Mouse (Mus musculus): ENCODE data around the gene Plac9b. TPM values are rescaled to one million over a fixed set of nuclear protein-coding genes. Genes with fewer than 3 reads are reported as not detected.
A peak's percentile ranks its signal among the peaks of the same experiment; 100 is the strongest.
"Not testable (repeated sequence)": the region's sequence is repeated elsewhere in the genome, so short reads cannot be mapped to it uniquely, and the experiment has no call there.

The Plac9b gene
- 8.6 and 11.2 TPM in 2 replicates for polyA plus RNA-seq (2015; fragmentation: Nextera tagmentation; extraction: Ambion mirVana)

DNA sequence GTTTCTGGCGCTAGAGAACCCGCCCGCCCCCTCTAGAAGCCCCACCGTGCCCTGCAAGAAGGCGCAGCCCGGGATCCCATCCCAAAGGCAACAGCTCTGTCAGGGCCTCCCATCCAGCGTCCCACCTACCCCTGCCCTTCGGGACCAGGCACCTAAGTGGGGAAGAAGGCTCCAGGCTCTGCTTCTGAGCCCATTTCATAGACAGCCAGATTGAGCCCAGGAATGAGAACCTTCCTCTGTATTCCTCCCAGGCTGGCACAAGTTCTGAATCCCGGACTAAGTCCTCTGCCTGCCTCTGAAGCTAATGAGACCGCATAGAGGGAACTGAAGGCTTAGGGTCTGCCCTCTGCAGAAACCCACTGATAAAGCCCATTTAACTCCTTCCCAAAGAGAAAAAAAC, at the start of gene Plac9b:
Gene Plac9b (minus strand): TSS at position 101 of the 400 bp plus-strand sequence.
- H3K4me3 ChIP-seq (ENCODE audit: low read depth, low read length); H3K9ac ChIP-seq (replicated peaks); H3K27me3 ChIP-seq (ENCODE audit: insufficient read depth, low read length); H3K4me1 ChIP-seq (ENCODE audit: insufficient read depth); DNase-seq; H3K27ac ChIP-seq (ENCODE audit: low read depth); H3K36me3 ChIP-seq (replicated peaks; ENCODE audit: insufficient read depth, low read length); H3K4me2 ChIP-seq (ENCODE audit: low read depth, low read length); H3K9me3 ChIP-seq (ENCODE audit: low read length); ATAC-seq: not testable (repeated sequence)
- WGBS (ENCODE audit: insufficient replicate concordance): no CpG with 5 or more reads among the region's 10 CpGs

DNA sequence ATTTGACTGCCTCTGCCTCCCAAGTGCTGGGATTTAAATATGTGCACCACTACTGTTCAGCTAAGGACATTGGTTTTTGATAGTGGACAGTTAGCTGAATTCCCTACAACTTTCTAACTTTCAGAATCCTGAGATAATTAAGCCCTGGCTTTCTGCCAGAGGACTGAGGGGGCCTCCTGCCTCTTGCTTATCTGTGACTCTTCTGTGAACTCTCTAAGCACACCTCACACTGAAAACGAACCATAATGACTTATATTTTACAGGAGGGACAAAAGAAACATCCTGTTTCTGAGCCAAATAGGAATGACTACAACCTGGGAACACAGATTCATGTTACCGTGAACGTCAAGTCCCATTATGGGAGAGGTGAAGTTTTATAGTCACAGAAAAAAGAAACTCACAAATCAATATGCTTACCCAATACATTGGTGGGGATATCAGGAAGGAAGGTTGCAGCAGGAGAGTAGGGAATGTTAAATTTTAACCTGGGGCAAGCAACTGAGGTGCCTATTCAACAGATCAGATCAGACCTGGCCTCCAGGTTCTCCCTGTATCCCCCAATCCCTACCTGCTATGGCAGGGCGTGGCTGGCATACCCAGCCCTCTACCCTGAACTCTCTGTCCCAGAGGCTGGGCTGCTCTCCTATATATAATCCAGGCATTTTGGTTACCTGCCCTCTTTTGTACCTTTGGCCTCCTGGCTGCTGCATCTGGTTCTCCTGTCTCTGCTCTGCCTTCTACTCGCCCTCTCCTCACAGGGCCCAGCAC, 34.1 kb upstream of the Plac9b start:
- DNase-seq; H3K9me3 ChIP-seq (ENCODE audit: low read length); H3K9ac ChIP-seq (replicated peaks); H3K4me3 ChIP-seq (ENCODE audit: low read depth, low read length); H3K36me3 ChIP-seq (replicated peaks; ENCODE audit: insufficient read depth, low read length); H3K4me1 ChIP-seq (ENCODE audit: insufficient read depth); H3K27ac ChIP-seq (ENCODE audit: low read depth); H3K27me3 ChIP-seq (ENCODE audit: insufficient read depth, low read length); H3K4me2 ChIP-seq (ENCODE audit: low read depth, low read length): not testable (repeated sequence)
- ATAC-seq: peak; percentile 99
- WGBS (ENCODE audit: insufficient replicate concordance): no CpG with 5 or more reads among the region's 5 CpGs

DNA sequence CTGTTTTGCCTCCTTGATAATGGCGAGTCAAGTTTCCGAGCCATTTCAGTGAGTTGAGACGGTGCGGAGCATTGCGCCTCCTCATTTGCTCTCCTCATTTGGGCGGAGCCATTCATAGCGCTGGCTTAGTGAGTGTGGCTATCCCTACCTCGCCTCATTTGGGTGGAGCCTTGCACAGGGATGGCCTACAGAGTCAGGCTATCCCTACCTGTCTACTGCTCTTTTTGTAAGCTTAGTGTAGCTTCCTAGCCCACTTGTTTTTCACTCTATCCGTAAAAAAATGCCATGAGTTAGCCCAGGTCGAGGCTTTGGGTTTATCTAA, 24.6 kb upstream of the Plac9b start, which contains the start of gene Tmem254b:
Gene Tmem254b (minus strand): TSS at position 116 of the 322 bp plus-strand sequence.
- not testable (repeated sequence) for H3K9ac ChIP-seq (replicated peaks); H3K4me3 ChIP-seq (ENCODE audit: low read depth, low read length); H3K4me1 ChIP-seq (ENCODE audit: insufficient read depth); H3K27me3 ChIP-seq (ENCODE audit: insufficient read depth, low read length); H3K27ac ChIP-seq (ENCODE audit: low read depth); DNase-seq; H3K36me3 ChIP-seq (replicated peaks; ENCODE audit: insufficient read depth, low read length); H3K4me2 ChIP-seq (ENCODE audit: low read depth, low read length); H3K9me3 ChIP-seq (ENCODE audit: low read length)
- WGBS (ENCODE audit: insufficient replicate concordance): no CpG with 5 or more reads among the region's 10 CpGs
- peak; percentile 88 for ATAC-seq

DNA sequence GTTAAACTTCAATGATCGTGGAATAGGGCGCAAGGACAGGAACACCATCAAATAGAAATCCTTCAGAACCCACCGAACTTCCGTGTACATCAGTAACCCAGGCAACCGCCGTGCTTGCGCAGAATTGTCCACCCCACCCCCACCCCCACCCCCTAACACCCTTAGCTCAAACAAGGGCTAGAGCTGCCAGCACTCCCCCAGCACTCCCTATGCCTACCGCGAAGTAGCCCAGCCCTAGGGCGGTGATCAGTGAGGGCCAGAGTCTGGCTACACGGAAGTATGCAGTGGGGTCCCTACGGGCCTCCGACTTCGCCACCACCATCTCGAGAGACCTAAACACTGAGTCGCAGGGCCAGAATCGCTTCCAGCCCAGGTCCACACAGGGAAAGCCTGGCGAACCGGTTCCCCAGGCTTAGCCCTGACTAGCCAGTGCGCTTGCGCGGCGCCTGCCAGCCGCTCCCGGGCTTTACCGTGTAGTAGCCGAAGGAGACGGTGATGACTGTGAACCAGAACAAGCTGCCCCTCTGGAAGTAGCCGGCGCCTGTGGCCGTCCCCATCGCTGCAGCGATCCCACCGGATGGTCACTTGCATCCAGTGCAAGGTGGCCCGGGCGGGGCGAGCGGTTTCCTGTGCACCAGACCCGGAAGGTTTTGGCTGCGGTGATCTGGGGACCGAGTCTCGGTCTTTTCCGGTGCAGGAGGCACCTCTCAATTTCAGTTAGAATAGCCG, 24.1 kb upstream of the Plac9b start:
- H3K36me3 ChIP-seq (replicated peaks; ENCODE audit: insufficient read depth, low read length); H3K9me3 ChIP-seq (ENCODE audit: low read length); H3K9ac ChIP-seq (replicated peaks); H3K4me2 ChIP-seq (ENCODE audit: low read depth, low read length); H3K27me3 ChIP-seq (ENCODE audit: insufficient read depth, low read length); H3K4me3 ChIP-seq (ENCODE audit: low read depth, low read length); H3K4me1 ChIP-seq (ENCODE audit: insufficient read depth); H3K27ac ChIP-seq (ENCODE audit: low read depth); DNase-seq: not testable (repeated sequence)
- ATAC-seq: peak; percentile 84
- WGBS (ENCODE audit: insufficient replicate concordance): no CpG with 5 or more reads among the region's 44 CpGs

DNA sequence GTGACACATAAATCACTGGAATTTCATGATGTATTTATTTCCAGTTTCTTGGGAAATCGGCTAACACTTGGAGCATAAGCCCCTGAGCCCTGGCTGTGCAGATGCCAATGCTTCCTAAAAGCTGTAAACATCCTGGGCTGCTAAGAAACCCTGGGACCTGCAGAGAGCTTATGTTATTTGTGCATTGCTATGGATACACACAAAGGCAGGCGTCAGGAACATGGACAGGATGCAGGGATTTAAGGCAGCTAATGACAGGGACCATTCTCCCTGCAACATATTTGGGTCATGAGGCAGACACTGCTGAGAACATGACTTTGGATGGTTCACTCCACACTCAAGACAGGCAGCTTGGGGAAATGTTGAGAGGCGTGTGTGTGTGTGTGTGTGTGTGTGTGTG, 15.6 kb upstream of the Plac9b start:
- H3K27me3 ChIP-seq (ENCODE audit: insufficient read depth, low read length); H3K4me3 ChIP-seq (ENCODE audit: low read depth, low read length); ATAC-seq; H3K9ac ChIP-seq (replicated peaks); H3K4me1 ChIP-seq (ENCODE audit: insufficient read depth); H3K27ac ChIP-seq (ENCODE audit: low read depth); H3K4me2 ChIP-seq (ENCODE audit: low read depth, low read length); H3K36me3 ChIP-seq (replicated peaks; ENCODE audit: insufficient read depth, low read length); DNase-seq; H3K9me3 ChIP-seq (ENCODE audit: low read length): not testable (repeated sequence)
- WGBS (ENCODE audit: insufficient replicate concordance): no CpG with 5 or more reads among the region's 3 CpGs

DNA sequence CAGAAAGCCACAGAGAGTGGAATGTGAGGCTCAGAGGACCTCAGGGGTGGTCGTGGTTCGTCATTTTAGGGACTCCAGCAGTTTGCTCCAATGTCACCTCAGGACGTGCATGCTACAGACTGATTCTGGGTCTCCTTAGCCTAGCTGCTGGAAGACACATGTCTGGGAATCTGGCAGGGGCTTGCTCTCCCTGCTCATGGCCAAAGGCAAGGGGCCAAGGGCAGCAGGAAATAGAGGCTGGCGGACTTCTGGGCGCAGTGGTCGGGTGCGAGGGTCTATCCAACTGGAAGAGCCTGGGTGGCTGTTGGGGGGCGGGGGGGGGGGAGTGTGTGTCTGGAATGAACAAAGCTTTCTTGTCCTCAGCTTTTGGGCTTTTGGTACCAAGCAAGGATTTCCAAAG, 6.1 kb upstream of the Plac9b start:
- H3K4me2 ChIP-seq (ENCODE audit: low read depth, low read length); DNase-seq; H3K36me3 ChIP-seq (replicated peaks; ENCODE audit: insufficient read depth, low read length); H3K27ac ChIP-seq (ENCODE audit: low read depth); H3K4me1 ChIP-seq (ENCODE audit: insufficient read depth); H3K9me3 ChIP-seq (ENCODE audit: low read length); H3K4me3 ChIP-seq (ENCODE audit: low read depth, low read length); H3K27me3 ChIP-seq (ENCODE audit: insufficient read depth, low read length); ATAC-seq; H3K9ac ChIP-seq (replicated peaks): not testable (repeated sequence)
- WGBS (ENCODE audit: insufficient replicate concordance): no CpG with 5 or more reads among the region's 8 CpGs

DNA sequence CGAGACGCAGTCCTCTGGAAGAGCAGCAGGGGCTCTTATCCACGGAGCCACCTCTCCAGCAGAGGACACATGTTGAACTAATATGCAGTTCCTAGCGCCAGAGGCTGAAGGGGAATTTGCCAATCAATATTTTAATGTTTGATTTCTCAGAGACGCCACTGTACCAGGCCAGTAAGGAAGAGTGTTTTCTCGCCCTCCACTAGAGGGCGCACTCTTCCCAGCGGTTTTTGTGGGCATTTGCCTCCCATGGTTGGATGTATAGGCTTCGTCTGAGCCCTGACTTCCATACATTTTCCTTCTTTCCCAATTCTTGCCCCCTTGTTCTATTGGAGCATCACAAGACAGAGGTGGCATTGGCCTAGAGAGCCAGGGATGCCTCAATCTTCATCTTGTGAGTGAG, 4.4 kb upstream of the Plac9b start:
- H3K4me3 ChIP-seq (ENCODE audit: low read depth, low read length); H3K9ac ChIP-seq (replicated peaks): not testable (repeated sequence)
- no CpG with 5 or more reads among the region's 9 CpGs for WGBS (ENCODE audit: insufficient replicate concordance)

DNA sequence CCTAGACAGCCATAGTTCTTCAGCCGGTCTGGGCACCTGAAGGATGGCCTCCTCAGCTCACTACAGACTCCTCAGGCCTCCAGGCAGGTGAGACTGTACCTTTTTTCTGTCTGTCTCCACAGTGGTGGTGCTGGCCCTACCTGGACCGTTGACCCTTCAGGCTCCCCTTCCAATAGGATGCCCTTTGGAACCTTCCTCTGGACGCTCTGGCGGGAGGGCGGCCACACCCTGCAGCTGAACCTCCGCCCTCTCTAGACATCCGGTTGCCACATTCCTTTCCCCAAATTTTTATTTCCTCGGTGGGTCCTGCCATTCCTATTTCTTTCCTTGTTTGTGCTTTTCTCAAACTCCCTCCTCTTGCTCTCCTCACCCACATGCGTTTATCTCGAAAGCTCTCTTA, 620 bp downstream of the Plac9b start:
- H3K9ac ChIP-seq (replicated peaks); H3K4me1 ChIP-seq (ENCODE audit: insufficient read depth); H3K36me3 ChIP-seq (replicated peaks; ENCODE audit: insufficient read depth, low read length); H3K27me3 ChIP-seq (ENCODE audit: insufficient read depth, low read length); DNase-seq; H3K9me3 ChIP-seq (ENCODE audit: low read length); ATAC-seq; H3K4me3 ChIP-seq (ENCODE audit: low read depth, low read length); H3K27ac ChIP-seq (ENCODE audit: low read depth); H3K4me2 ChIP-seq (ENCODE audit: low read depth, low read length): not testable (repeated sequence)
- no CpG with 5 or more reads among the region's 10 CpGs for WGBS (ENCODE audit: insufficient replicate concordance)

More for the DNA sequence above, 4.4 kb upstream of the Plac9b start:
- not testable (repeated sequence) for H3K36me3 ChIP-seq (replicated peaks; ENCODE audit: insufficient read depth, low read length); H3K27ac ChIP-seq (ENCODE audit: low read depth); H3K4me1 ChIP-seq (ENCODE audit: insufficient read depth); DNase-seq; H3K27me3 ChIP-seq (ENCODE audit: insufficient read depth, low read length); ATAC-seq; H3K4me2 ChIP-seq (ENCODE audit: low read depth, low read length); H3K9me3 ChIP-seq (ENCODE audit: low read length)

DNA sequence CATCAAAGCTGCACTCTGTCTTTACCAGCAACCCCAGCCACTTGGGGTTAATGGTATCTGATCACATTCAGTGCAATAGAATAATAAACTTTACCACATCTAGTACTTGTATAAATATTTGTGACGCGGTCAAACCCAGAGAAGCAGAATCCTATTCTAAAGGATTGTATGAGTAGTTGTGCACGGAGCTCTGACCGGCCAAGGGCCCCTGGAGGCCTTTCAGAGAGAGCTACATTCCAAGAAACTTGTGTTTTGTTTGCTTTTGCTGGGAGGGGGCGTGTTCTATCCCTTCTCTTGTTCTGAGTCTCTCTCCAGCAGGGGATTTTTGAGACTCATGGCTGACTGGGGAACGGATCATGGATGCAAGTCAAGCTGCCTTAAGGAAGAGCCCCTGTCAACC, 7.3 kb downstream of the Plac9b start:
- ATAC-seq; H3K4me1 ChIP-seq (ENCODE audit: insufficient read depth); H3K27me3 ChIP-seq (ENCODE audit: insufficient read depth, low read length); DNase-seq; H3K27ac ChIP-seq (ENCODE audit: low read depth); H3K4me3 ChIP-seq (ENCODE audit: low read depth, low read length); H3K9ac ChIP-seq (replicated peaks); H3K9me3 ChIP-seq (ENCODE audit: low read length); H3K36me3 ChIP-seq (replicated peaks; ENCODE audit: insufficient read depth, low read length); H3K4me2 ChIP-seq (ENCODE audit: low read depth, low read length): not testable (repeated sequence)
- no CpG with 5 or more reads among the region's 6 CpGs for WGBS (ENCODE audit: insufficient replicate concordance)

DNA sequence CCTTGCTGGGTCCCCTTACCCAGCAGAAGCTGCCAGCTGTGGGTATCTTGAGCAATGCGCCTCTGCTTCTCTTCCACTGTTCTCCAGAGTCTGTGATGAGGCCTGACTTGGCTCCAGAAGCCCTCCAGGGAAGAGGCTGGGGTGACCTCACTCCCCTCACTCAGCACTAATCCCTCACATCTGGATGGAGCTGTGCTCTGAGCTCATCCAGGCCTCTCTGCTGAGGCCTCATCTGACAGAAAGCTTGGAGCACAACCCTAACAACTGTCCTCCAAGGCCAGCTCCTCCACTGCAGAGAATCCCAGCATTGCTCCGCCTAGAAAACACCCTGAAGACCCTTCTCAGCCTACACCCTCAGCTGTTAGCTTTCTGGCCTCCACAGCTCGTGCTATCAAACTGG, 8.3 kb downstream of the Plac9b start:
- not testable (repeated sequence) for DNase-seq; ATAC-seq; H3K4me3 ChIP-seq (ENCODE audit: low read depth, low read length); H3K4me2 ChIP-seq (ENCODE audit: low read depth, low read length); H3K4me1 ChIP-seq (ENCODE audit: insufficient read depth); H3K9me3 ChIP-seq (ENCODE audit: low read length); H3K27me3 ChIP-seq (ENCODE audit: insufficient read depth, low read length); H3K27ac ChIP-seq (ENCODE audit: low read depth); H3K9ac ChIP-seq (replicated peaks); H3K36me3 ChIP-seq (replicated peaks; ENCODE audit: insufficient read depth, low read length)
- WGBS (ENCODE audit: insufficient replicate concordance): no CpG with 5 or more reads among the region's 3 CpGs
